Mouse (Mus musculus): ENCODE measurements around the gene Dnmt3l.

The Dnmt3l gene

DNA sequence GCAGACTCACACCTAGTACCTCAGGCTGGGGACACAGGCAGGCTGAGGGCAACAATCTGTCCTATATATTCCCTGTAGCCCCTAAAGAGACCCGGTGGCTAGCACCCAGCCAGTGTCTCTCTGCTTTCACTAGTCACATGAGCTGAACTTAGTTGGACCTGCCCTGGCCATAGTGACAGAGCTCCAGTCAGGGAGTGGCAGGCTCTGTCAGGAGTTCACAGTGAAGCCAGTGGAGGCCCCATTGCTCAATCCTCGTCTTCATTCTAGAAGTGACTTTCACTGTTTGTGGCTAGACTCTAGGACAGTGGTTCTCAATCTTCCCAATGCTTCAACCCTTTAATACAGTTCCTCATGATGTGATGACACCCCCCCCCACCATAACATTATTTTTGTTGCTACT, 9.8 kb upstream of the Dnmt3l start:
- DNase-seq (ENCODE audit: low read depth, low spot score) = no peak

DNA sequence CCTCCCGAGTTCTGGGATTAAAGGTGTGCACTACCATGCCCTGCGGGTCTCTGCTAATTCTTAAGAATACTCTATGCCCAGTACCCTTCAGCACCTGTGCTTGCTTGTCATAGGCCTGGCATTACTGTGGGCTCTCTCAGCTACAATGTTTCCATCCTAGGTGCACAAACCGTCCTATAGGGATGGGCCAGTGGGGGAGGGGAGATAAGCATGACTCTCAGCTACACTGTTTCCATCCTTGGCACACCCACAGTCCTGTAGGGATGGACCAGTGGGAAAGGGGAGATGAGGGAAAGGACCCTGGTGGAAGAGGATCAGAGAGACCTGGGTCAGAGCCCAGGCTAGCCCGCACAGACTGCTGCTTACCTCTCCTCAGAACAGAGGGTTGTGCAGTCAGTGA, 4.6 kb upstream of the Dnmt3l start:
- DNase-seq (ENCODE audit: low read depth, low spot score) = no peak

DNA sequence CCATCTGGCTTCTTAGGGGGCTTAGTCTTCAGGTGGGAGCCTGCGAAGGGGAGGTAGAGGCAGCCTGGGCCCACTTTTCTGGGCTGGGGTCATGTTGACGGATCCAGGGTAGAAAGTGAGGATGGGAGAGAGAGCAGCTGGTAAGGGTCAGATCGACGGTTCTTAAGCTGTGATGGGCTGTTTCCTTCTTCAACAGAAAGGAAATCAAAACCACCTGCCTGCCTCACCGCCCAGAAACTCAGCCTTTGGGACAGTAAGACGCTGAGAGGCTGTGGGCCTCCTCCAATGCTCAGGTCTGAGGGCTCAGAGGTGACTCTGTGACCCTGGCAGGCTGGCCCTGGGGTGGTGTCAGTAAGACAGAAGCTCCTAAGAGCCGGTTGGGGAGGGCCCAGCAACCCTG, 349 bp downstream of the Dnmt3l start:
- DNase-seq (ENCODE audit: low read depth, low spot score) = no peak

DNA sequence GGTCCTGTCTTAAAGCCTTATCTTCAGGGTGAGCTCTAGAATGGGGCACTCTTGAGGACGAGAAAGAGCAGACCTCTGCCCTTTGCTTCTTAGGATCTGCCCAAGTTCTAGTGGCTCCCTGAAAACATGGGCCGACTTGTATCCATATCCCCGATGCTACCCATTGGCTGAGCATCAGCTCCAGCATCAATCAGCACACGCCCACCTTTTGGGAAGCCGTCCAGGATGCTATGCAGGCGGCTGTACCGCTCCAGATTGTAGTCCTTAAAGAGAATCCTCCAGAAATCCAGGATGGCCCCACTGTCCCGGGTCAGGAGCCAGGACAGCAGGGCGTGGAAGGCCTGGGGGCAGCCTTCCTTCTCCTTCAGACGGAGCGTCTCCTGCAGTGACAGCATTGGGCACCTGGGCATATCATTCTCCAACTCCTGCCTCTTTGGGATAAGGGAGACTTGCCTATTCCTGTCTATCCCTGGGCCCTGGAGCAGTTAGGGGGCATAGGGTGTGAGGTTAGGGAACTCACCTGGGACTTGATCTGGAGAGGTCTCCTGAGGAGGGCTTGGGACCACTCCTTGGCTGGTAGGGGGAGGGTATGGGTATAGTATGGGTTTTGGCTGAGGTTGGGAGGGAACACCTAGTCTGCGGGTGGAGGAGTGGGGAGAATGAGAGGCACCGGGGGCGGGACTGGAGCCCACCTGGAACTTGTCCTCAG, 1.1 kb downstream of the Dnmt3l start:
- DNase-seq (ENCODE audit: low read depth, low spot score) = no peak

DNA sequence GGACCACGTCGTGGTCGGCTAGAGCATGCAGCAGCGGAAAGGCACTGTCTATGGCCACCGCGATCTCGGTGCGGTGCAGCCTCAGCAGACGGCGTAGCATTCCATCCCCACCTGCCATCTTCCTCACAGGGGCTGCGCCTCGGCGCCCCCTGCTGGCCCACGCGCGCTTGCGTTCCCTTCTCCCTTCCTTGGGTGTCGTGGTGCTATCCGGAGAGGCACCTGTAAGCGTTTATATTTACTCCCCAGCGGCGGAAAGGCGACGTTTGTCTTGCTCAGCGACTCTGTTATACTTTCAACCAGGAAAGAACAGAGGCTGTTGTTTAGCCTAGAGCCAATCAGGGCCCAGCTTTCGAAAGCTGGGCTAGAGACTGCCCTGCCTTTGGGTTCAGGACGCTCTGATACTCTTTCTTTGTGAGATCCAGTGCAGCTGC, 1.7 kb downstream of the Dnmt3l start, which contains the start of gene Aire:
TSS of gene Aire (minus strand) at position 205 of the 431 bp plus-strand sequence.
- DNase-seq (ENCODE audit: low read depth, low spot score) = peak; percentile 65

DNA sequence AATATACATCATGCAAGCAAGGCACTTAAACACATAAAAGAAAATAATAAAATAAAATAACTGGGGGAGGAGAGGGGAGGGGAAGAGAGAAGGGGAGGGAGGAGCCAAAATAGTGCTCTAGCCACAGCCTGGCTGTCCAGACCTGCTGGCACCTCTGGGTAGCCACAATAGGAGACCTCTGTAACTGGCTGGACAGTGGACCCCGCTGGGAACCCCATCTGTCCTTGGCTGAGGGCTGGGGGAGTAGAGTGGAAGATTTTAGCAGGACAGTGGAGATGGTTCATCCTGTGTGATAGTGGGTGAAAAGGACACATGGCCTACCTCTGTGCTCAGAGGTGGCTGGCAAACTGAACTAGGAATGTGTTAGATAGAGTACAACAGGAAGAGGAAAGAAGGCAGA, 2.8 kb downstream of the Dnmt3l start:
- DNase-seq (ENCODE audit: low read depth, low spot score) = no peak

DNA sequence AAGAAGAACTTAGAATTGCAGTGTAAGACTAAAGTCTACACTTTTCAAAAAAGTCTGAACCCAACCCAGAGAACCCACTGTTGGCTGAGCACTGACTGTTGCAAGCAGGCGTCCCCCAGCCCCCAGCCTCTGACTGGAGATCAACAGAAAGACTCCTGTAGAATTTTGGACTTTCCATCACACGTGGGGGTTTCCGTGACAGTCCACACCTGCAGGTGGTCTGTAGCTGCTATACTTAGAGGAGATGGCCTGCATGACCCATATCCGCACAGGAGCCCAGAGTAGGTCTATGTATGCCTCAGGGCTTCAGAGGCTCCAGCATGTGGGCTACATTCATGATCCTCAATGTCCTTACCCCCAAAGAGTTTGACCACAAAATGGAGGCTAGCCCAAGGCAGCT, 4.6 kb downstream of the Dnmt3l start:
- DNase-seq (ENCODE audit: low read depth, low spot score) = no peak

DNA sequence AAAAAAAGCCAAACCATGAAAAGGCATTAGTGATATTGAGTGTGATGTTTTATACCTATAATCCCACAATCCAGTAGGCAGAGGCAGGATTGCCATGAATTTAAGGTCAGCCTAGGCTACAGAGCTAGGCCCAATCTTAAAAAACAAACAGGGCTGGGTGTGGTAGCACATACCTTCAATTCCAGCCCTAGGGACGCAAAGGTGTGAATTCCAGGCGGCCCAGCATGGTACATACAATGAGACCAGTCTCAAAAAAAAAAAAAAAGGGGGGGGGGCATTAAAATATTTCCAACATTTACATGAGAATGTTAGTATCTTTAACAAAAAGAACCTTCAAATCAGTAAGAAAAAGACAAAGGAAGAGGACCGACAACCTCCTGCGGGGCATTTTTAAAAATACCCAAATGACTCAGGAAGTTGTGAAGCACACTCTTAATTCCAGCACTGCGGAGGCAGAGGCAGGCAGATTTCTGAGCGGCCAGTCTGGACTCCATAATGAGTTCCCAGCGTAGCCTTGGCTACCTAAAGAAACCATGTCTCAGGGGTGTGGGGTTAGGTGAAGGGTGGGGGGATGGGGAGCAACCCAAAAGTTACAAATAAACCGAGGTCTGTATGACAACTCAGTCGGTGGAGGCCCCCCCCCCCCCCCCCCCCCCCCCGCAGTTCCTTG, 6.4 kb downstream of the Dnmt3l start:
- no peak for DNase-seq (ENCODE audit: low read depth, low spot score)

DNA sequence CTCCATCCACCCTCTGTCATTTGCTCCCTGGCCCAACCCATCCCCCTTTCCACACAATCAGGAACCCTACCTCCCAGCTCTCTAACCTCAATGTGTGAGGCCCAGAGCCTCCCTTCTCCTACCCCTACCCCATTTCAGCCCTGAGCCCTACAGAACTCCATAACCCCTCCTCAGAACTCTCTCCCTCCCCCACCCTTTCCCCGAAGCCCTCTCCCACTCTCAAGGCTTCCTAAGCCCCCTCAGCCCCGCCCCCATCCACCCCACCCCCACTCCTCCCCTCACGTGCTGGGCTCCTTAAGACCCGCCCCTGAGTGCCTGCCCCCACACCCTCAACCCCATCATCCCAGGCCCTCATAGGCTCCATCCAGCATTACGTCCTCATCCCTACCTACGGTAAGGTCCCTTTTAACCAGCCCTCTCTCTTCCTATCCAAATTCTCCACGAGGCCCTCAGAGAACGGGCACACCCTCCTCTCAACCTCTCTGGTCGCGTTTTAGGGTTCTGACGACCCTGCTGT, 7.8 kb downstream of the Dnmt3l start:
- DNase-seq (ENCODE audit: low read depth, low spot score) = no peak

DNA sequence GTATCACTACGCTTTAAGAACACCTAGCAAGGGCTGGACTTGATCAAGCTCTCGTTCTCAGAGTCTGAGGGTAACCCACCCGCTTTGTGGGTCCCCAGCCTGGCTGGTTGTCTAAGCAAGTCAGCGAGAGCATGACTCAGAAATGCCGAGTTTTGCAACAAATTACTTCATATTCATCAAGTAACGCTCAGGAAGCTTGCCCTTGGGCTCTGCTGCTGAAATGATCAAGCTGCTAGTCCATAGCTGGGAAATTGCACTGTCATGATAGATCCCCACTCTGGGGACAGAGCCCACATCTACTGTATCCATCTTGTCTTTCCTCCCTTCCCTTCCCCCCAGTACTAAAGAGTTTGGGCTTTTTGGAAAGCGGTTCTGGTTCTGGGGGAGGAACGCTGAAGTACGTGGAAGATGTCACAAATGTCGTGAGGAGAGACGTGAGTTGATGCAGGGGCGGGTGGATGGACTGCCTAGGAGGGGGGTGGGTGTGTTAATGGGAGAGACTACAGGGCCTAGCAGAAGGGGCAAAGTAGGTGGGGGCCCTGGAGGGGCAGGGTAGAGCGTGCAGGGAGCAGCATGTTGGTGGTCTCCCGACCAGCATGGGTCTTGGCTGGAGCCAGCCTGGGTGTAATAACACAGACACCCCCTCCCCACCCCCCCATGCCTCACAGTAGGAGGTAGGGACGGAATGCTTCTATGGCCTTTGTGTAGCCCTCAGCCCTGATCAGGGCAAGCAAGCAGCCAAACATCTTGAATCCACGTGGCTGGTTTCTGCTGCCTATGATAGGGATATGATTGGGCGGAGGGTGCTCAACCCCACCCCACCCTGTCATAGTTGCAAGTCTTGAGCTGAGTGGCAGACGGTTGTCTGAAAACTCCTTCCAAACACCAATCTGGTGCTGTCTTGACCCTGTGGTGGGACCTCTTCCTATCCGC, 13.2 kb downstream of the Dnmt3l start:
- no peak for DNase-seq (ENCODE audit: low read depth, low spot score)

DNA sequence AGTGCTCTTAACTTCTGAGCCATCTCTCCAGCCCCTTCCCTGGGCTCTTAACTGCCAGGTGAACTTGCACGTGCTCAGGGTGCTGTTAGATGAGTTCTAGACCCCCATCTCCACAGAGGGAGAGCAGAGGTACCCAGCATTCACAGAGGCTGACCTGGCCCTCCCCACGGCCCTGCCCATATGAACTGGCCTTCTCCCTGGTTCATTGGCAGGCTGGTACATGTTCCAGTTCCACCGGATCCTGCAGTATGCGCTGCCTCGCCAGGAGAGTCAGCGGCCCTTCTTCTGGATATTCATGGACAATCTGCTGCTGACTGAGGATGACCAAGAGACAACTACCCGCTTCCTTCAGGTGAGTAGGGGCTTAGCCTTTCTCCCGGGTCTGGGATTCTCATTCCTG, 15.3 kb downstream of the Dnmt3l start:
- no peak for DNase-seq (ENCODE audit: low read depth, low spot score)

DNA sequence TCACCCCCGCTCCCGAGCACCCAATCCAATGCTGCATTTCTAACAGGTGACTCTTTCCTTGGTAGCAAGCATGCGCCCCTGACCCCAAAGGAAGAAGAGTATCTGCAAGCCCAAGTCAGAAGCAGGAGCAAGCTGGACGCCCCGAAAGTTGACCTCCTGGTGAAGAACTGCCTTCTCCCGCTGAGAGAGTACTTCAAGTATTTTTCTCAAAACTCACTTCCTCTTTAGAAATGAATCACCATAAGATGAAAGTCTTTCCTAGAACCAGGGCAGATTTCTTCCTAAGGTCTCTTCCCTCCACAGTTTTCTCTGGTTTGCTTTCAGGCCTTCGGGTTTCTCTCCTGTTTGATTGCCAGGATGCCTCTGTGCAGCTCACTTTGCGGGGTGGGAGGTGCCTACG, 21.4 kb downstream of the Dnmt3l start:
- DNase-seq (ENCODE audit: low read depth, low spot score) = no peak

DNA sequence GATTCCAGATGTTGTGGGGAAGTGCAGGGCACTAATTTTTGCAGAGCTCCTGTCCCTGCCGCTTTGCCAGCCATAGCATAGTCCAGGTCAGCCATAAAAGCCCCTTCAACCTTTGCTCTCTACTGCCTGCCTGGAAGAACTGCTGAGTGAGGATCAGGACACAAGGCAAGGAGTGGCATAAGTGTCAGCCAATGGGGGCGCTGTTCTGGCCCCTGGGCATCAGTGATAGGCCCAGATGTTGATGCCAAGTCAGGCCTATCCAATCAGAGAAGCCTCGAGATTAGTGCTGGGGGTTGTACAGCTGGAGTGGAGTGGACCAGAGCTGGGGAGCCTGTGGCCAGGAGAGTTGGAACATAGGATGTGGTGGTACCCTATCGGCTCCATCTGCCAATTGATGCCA, 25.5 kb downstream of the Dnmt3l start:
- no peak for DNase-seq (ENCODE audit: low read depth, low spot score)

DNA sequence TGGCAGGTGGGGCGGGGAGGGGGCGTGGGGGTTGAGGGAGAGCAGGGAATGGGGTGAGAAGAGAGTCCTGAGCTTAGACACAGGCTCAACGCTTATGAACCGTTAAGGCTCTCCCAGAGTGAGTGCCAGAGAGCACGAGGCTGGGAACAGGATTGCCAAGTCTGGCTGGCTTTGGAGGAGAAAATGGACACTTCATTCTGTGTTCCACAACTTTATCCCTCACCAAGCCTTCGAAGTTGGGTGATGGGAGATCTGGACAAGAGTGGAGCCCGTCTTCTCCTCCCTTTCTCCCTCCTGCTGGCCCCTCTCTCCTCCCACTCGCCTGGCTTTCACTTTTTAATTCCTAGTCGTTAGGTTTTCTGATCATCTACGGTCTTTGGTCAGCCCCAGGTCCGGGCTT, 26.8 kb downstream of the Dnmt3l start:
- DNase-seq (ENCODE audit: low read depth, low spot score) = peak; percentile 4

DNA sequence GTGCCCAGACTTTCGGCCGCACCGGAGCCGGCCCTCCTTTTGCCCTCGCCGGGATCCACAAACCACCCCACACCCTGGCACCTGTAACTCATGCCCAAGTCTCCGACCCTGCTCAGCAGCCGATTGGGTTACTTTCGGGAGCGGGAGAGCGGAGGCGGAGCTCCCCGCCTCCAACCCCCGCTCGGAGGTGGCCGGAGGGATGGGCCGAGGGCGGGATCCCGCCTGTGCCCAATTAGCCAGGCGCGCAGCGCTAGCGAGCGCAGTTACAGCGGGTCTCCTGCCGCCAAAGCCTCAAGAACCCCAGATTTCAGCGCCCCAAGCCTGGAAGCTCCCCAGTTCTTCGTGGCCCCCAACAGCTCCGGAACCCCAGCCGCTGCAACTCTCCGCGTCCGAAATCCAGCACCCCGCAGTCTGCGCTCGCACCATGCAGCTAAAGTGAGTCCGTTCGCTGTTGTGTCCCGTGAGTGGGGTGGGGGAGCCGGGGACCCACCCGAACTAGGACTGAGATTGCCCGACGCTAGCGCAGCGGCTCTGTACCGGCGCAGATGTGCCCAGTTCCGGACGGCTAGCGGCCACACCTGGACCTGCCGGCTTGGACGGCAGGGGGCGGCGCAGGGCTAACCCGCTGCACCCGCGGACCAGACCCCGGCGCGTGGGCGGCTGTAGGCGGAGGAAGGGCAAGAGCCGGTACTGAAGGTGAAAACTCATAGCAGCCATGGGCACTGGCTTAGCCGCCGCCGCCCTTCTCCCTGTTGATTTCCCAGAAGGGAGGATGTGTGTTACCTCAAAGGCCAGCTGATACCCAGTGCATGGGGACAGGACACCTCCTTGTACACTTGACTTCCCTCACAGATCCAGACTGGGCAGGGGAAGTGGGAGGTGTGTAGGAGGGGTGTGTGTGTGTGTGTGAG, 27.6 kb downstream of the Dnmt3l start, which contains the start of gene Icosl:
TSS of gene Icosl (plus strand) at position 202 of the 911 bp plus-strand sequence.
- DNase-seq (ENCODE audit: low read depth, low spot score) = peak; percentile 46

DNA sequence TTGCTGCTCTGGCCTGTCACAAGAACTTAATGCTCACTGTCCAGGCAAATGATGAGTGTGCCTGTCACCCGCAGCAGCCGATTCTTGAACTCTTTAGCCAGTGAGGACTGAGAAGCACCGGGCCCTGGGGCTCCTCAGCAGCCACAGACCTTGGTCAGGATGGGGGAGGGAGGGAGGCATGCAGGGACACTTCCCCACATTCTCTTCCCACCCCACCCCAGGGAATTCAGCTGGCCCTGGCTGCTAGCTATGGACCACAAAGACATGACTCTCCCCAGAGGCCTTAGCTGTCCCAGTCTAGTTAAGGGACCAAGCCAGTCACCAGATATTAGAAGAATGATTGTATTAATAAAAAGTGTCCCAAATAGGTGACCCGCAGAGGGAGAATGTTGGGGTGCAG, 32.4 kb downstream of the Dnmt3l start:
- no peak for DNase-seq (ENCODE audit: low read depth, low spot score)

DNA sequence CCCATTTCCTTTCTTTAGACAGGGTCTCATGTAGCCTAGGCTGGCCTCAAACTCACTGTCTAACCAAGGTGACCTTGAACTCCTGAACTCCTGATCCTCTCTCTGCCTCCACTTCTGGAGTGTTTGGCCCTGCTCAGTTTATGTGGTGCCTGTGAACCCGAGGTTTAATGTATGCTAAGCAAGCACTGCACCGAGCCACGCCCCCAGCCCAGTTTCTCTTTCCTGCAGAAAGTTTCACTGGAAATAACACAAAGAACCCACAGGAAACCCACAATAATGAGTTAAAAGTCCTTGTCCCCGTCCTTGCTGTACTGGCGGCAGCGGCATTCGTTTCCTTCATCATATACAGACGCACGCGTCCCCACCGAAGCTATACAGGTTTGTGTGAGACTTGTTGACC, 33.2 kb downstream of the Dnmt3l start:
- DNase-seq (ENCODE audit: low read depth, low spot score) = no peak

DNA sequence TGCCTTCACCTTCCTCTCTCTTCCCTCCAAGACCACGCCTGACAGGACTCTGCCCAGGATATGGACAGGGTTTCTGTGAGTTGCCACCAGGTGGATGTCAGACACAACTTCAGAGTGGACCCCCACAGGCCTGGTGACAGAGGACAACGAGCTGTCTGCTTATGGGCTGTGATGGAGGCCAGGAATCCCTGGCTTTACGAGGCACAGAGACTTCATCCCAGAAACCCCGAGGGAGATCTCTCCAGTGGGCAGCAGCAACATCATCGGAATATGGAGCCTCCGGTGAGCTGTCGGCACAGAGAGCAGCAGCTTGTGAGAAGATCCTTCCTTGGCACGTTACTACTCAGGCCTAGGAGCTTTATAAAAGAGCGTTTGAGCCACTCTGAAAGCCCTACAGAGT, 36.1 kb downstream of the Dnmt3l start:
- DNase-seq (ENCODE audit: low read depth, low spot score) = no peak

DNA sequence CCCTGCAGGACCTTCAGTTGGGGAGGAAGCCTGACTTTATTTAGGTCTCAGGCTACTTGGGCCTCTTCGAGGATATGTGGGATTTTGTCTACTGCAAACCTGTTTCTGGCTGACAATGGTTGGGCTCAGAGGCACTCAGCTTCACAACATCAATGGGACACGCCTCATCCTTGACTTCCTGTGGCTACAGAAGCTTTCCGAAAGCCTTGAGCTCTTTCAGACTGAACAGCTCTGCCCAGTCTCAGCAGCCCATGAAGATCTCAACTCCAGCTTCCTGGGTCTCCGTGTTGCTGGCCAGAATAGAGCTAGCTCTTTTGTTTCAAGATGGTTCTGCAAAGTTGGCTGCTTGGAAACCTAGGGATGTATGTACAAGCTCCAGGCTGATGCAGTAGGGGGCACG, 36.5 kb downstream of the Dnmt3l start:
- DNase-seq (ENCODE audit: low read depth, low spot score) = no peak

DNA sequence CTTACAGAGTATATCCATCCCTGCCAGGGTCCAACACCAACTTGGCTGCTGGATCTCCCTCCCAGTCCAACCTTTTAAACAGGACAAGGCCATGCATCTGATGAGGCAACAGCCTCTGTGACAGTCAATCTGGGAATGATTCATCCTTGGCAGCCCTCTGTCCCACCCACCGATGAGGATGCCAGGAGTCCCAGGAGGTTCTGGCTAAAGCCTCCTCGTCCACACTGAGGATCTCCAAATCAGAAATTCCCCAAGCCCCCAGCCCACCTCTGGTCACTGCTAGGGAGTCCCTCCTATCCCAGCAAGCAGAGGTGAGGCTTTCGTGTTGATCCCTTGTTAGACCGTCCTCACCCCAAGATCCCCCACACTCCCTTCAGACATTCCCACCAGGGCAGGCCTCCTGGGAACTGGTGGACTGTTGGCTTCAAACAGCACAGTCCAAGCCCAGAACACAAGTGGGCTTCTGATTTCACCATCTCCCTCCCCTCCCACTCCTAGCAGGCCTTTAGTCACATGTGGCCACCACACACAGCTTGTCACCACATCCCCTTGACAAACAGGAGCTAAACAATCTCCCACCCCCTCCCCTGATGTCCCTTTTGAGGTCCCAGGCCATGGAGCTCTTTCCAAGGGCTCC, 38.3 kb downstream of the Dnmt3l start:
- no peak for DNase-seq (ENCODE audit: low read depth, low spot score)

All from embryo, embryonic 11.5 days (tissue).